Mouse (Mus musculus): Measurements from ENCODE around the gene Olfr1324.

DNA sequence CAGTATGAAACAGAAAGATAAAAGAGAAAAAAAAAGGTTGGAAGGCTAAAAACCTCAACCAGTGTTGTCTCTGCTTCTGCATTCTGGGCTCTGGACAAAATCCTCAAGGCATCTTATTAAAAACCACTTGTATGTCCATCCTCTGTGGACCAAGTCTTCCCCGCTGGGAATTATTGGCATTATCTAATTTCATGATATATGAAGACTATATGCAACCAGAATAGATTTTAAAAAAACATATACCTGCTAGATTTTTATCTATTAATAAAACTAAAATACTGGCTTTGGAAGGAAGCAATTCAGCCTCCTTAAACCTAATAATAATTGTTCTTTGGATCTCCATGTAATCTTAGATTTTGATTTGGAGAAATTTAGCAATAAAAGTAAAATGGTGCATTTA lies at the start of gene Olfr1324:
- TF ChIP-seq POLR2A (IDR thresholded peaks at IDR 0.05; ENCODE audit: insufficient read depth, low read depth, low read length) (no peak), CTCF (IDR thresholded peaks at IDR 0.05; ENCODE audit: insufficient read depth, low read depth, low read length) (no peak)
